In the genomic region with DNA sequence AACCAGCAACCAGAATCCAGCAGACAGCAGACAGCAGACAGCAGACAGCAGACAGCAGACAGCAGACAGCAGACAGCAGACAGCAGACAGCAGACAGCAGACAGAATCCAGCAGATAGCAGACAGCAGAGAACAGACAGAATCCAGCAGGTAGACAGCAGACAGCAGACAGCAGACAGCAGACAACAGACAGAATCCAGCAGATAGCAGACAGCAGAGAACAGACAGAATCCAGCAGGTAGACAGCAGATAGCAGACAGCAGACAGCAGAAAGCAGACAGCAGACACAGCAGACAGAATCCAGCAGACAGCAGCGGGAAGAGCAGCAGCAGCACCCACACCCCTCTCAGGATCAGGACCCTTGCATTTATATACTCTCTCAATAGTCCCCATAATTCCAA, we compare ENCODE assay signal across 17 mouse cellular contexts. TPM values are rescaled to one million over a fixed set of nuclear protein-coding genes. Genes with fewer than 3 reads are reported as not detected.
"Had no signal": no experiment of that assay in that cellular context is flagged by ENCODE, and none has a peak within 500 bp of the region (broad histone marks: within the 10 kb centered on the region; RNA-seq: fewer than 3 reads in every experiment).

No protein-coding gene starts in this region.

RNA-seq across cellular contexts. Expression of a gene that starts 47.1 kb away (rescaled TPM):
- total RNA-seq: layer of hippocampus, postnatal 36 days; left cerebral cortex, adult 2 months; left cerebral cortex, postnatal 10 days; left cerebral cortex, postnatal 36 days had no signal
- polyA plus RNA-seq: intestine, postnatal 0 days; kidney, embryonic 15.5 days; limb, embryonic 11.5 days; limb, embryonic 14.5 days; liver, adult 2 months; lung, postnatal 0 days; midbrain, embryonic 12.5 days; midbrain, embryonic 15.5 days; neural tube, embryonic 12.5 days; neural tube, embryonic 15.5 days; stomach, embryonic 14.5 days; stomach, postnatal 0 days; thymus, adult 2 months had no signal
